Mouse (Mus musculus) spleen, postnatal 36 days (tissue): Measurements from ENCODE around the gene Snx29.
"Not testable (repeated sequence)": the region's sequence is repeated elsewhere in the genome, so short reads cannot be mapped to it uniquely, and the experiment has no call there.

Experiments used
- DNase-seq, 2 experiments: peaks; one replicate each; pipeline ENCODE4 v3.0.0; 2022; ENCODE audit warnings: low spot score in 2 of 2, mixed read lengths in 1 of 2

The Snx29 gene

DNA sequence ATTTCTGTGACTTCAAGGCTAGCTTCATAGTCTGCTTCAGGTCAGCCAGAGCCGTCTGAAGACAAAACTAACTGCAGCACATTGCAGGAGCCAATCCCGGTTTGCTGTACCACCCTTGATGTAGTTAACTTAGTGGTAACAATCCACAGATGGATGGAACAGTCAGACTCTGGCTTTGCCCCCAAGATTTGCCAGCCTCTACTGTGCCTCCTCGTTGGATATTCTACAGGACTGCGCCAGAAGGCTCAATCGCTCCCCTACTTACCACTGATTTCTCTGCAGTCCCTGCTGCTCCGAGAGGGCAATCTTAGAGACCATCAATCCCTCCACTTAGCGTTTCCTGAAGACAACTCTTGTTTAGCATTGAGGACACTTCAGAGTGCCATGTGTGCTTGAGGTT, 208.7 kb downstream of the Snx29 start:
- no peak for DNase-seq

DNA sequence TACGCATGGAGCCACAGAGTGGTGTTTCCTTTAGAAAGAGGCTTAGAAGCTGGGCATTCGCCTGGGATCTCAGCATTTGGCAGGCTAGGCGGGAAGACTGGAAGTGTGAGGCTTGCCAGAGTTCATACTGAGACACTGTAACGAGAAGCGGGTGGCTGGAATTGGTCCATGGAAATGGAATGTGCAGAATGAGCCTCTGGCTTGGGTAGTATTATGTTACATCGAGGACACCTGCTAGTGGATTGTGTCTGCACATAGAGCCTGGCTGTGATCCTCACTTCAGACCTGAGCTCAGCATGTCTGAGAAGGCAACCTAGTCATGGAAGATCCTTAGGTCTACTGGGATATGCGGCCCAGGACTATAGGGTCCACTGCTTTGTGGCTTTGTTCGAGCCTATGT, 209.9 kb downstream of the Snx29 start:
- DNase-seq: no peak

DNA sequence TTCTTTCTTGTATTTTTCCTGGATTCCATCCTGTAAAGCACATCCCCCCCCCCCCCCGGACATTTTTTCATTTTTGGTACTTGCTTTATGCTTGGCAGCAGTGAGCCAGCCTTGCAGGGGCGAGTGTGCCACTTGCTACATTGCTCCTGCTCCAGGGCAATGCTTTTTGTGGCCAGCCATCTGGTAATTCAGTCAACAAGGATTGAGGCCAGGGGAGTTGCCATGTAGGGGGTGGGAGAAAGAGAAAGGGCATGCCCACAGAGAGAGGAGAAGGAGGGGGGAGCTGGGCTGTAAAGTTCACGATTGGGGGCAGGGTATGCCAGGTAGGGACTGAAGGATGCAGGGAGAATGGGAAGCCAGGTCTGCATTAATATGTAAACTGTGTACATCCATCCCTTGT, 210.7 kb downstream of the Snx29 start:
- no peak for DNase-seq

DNA sequence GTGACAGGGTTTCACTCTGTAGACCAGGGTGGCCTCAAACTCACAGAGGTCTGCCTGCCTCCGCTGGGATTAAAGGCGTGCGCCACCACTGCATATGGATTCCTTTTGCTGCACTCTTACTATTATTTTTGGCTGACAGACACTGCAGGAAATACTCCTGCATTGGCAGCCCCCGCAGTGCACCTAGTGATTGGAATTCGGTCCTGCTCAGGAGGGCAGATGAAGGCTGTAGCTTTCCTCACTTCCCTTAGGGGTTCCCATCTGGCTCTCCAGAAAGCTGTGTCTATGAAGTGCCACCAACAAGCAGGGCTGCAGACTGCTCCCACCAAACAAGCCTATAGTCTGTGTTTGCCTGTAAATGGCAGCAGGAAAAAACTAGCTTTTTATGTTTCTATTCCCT, 215.0 kb downstream of the Snx29 start:
- DNase-seq: no peak

DNA sequence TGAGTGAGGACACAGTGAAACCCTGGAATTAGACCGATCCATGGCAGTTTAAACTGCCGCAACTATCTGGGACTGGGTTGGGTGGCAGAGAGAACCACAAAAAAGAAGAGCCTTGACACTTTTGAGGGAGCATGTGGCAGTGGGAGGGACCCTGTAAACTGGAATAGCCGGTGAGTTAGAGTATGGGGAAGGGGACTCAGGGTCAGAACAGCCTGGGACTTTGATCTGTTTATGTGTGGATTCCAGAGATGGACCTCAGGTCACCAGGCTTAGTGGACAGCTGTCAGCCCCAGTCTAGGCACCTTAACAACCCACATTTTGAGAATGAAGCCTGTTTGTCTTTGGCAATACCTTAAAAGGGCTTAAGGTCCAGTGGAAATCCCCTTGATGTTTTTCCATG, 215.5 kb downstream of the Snx29 start:
- DNase-seq: no peak

DNA sequence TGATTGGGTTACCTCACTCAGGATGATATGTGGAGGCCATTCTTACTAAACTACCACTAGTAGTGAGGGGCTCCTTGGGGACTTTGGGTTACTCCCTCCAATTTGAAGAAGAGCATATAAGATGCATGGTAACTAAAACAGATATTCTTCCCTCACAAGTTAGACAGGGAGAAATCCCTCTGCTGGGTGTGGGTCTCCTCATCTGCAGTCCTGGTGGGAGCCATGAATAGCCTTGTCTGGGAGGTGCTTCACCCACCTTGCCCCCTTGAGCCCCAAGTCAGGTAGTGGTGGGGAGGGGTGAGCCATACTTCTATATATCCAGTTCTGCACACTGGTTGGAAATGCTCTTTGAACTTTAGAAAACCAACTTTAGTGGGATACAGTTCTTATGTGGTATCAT, 218.3 kb downstream of the Snx29 start:
- no peak for DNase-seq

DNA sequence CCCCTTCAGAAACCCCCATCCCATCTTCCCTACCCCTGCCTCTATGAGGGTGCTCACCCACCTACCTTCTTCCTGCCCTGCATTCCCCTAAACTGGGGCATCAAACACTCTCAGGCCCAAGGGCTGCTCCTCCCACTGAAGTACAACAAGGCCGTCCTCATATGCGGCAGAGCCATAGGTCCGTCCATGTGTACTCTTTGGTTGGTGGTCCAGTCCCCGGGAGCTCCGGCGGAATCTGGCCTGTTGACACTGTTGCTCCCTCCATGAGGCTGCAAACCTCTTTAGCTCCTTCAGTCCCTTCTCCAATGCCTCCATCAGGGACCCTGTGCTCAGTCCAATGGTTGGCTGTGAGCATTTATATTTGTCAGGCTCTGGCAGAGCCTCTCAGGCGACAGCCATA, 219.1 kb downstream of the Snx29 start:
- no peak for DNase-seq

DNA sequence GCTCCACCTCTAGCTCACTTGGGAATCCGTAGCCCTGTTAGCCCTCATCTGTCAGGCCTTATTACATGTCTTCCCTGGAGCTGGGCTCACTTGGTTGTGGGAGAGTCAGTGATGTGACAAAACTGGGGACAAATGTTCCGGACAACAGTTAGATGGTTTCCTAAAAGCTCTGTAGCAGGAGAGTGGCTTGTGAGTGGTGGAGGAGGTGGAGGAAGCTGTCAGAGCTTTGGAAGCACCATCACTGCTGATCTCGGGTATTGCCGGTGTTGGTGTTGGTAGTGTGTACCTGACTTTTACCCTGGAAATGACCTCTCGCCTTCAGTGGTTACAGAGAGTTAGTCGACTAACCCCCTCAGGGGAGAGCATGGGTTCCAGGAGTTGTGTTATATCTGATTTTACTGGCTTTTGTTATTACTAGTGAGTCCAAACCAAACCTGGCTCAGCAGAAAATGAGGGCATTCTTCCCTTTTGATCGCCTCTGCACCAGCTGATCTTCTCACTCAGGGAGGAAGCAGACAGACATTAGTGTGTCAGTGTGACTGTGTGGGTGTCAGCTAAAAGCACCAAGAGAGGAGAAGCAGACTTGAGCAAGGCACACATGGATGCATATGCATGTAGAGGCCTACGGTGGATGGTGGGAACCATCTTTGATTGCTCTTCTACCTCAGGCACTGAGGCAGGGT, 227.5 kb downstream of the Snx29 start:
- no peak for DNase-seq

DNA sequence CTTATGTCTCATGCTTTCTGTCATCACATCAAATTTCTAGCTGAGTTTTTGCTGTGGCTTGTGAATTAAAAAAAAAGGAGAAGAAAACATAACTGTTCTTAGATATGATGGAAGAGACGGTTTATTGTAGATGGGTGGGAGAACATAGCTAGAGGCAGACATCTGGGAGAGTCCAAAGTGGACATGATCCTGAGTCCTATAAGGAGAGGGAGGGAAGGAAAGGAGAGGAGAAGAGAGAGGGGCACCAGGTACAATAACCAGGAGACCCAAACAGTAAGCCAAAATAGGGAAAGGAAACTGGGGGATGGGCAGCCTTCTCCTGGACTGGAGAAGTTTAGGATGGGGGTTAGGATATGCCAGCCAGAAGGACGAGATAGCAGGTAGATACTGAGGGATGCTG, 239.0 kb downstream of the Snx29 start:
- no peak for DNase-seq

DNA sequence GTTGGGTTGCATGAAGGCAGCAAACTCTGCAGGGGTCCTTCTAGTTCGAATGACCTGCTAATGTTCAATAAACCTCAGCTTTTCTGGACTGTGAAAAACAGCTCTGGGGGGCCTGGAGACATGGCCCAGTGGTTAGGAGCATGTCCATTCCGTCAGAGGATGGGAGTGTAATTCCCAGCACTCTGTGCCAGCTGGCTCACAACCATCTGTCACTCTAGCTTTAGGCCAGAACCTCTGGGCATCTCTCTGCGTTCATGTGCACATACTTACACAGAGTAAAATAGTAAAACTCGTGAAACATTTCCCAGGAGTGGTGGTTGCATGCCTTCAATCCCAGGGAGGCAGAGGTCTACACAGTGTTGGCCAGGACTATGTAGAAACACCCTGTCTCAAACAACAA, 241.1 kb downstream of the Snx29 start:
- no peak for DNase-seq

DNA sequence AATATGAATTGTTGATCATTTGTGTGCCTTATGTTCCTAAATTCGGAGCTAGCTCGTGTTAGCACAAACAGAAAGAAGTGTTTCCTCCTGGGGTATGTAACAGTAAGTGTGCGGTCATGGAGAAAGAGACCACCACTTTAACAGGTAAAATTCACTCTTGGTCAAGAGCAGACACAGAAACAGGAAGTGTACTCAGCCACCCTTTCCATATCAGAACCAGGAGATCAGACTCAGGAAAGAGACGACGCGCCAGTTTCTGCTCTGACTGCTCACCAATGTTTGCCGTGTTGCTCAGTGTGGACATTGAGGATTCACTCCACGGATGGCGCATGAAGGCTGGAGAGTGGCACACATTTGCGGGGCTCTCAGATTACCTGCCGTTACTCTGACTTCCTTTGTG, 242.4 kb downstream of the Snx29 start:
- DNase-seq: no peak

DNA sequence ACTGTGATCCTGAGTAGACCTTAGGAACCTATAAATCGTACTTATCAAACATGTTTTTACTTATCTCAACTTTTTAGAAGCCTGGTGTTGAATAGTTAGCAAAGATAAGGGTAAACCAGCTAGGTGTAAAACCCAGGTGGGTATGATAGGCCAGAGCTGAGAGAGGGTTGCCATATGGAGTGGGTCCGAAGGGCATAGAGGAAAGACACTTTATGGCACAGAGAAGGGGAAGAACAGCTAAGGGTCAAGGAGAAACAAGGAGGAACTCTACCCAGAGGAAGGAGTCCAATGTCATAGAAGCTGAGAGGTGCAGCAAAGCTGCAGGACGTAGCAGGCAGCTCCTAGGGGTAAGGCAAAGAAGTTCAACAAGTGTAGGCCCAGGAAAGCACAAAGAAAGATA, 244.9 kb downstream of the Snx29 start:
- no peak for DNase-seq

DNA sequence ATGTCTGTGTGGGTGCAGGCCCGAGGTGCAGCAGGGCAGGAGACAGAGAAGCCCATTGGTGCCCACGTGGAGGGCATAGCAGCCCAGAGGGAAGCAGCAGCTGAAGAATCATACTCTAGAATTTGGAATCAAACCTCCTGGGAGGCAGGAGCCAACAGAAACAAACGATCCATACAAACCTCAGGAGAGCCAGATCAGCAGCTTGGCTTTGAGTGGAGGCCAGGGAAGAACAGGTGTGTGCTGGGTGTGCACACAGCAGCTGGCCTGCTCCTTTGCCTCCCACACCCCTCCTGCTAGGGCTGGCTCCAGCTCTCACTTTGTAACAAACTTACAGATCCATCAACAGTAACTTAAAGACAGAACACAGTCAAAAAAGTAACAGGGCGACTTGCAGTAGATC, 245.4 kb downstream of the Snx29 start:
- DNase-seq: no peak

DNA sequence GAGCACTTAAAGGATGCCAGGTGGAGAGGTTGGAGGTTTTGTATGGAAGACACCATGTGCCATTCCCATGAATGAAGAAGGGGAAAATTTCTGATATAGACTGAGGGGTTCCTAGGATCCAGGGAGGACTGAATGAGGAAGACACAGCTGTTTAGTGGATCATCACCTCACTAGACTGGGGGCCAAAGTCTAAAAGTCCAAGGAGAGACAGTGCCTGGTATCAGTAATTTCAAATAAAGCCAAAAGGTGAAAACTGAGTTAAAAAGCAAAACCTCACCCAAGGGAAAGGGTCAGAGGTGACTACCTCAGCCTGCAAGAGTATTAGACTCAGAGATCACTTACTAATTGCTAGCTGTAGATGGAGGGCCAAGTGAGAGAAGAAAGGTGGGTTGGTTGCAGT, 245.9 kb downstream of the Snx29 start:
- DNase-seq: no peak

DNA sequence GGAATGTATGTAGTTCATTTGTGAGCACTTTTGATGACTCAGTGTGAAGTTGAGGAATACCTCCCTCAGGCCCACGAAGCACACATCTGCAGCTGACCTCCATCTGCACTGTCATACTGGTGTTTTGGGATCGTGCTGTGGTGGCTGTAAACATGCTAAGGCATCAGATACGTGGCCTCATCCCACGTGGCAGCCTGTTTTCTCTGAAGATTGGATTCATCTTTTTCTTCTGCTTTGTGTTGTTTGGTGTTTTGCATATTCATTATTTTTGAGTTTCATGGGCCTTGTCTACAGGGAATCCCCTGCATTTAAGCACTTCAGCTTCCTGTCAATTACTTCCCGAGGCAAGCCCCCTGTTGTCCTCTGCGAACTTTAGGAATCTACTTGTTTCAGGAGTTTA, 246.4 kb downstream of the Snx29 start:
- DNase-seq: no peak

DNA sequence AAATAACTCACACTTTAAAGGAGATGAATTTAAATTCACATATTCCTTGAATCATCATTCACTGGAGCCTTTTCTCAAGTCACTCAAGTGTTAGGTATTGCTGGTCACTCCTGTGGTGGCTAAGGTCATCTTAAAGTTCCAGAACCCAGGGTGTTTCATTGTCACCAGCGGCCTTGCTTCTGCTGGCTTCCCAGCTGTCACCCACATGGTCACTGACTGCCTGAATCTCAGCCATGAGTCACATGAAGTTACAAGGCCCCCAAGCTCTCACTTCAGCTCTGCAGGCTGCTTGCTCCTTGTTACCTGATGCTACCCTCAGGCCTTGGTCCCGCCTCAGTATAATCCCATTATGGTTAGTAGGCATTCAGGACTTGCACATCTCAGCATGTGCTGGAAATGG, 247.4 kb downstream of the Snx29 start:
- no peak for DNase-seq

DNA sequence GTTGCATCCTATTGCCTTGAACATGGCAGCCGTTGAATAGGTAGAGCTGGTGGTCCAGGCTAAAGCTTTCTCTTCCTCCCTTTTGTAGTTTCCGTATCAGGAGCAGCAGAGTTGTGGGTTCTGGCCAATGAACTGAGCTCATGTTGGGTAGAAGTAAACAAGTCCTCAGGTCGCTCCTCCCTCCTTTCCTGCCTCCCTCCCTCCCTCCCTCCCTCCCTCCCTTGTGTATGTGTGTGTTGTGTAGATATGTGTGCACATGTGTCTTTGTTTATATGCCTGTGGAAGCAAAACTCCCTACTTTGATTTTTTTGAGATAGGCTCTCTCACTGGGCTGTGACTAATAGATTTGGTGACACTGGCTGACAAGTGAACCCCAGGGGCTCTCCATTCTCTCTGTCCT, 251.8 kb downstream of the Snx29 start:
- DNase-seq: no peak

DNA sequence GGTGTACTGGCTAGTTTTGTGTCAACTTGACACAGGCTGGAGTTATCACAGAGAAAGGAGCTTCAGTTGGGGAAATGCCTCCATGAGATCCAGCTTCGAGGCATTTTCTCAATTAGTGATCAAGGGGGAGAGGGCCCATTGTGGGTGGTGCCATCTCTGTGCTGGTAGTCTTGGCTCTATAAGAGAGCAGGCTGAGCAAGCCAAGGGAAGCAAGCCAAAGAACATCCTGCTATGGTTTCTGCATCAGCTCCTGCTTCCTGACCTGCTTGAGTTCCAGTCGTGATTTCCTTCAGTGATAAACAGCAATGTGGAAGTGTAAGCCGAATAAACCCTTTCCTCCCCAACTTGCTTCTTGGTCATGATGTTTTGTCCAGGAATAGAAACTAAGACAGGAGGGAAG, 253.0 kb downstream of the Snx29 start:
- DNase-seq: not testable (repeated sequence)

DNA sequence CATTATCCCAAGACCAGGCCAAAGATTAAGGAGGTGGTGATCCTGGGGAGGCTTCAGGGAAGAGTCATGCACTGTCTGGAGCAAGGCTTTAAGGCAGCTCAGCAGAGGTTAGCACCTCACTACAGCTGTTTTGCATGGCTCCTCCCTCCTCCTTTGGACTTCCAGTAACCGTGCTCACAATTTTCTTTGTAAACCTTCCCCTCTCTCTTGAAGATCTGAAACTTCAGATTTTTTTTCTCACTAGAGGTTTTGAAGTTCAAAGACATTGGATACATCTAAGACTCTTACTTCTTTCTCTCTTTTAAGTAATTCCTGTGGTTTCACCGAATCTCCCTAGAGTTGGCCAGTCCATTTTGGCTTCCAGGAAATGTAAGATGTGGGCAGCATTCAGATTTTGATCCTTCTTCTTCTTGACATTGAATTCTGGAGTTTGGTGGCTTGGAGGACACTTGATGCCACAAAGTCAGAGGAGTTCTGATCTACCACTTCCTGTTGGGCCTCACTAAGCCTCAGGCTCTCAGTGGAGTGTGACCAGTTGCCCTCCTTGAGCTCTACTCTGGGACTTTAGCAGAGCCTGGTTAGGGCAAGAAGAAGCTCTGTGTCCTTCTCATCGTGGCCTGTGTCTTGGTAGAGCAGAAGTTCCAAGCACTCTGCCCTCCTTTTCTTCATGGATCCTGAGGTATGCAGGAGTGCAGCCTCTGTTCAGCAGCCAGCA, 255.0 kb downstream of the Snx29 start:
- peak; percentile 30 to 48 for DNase-seq

DNA sequence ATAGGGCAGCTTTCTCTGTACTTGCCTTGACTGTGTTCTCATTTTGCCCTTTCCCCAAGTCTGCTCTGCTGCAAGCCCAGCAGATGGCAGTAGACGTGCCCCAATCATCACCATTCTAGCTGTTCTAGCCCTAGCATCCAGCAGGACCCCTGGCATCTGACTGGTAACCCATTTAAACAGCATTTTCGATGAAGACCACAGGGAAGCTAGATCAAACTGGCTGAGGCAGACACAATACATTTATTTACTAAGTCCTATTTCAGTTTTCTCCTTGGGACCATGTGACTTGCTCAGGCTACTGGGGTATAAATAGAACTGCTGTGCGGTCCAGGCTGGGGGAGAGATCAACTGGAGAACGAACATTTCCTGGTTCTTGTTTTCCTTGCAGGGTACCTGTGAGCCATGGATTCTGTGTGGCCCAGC, 257.0 kb downstream of the Snx29 start:
- DNase-seq: peak in 1 of 2 experiments; percentile 12

DNA sequence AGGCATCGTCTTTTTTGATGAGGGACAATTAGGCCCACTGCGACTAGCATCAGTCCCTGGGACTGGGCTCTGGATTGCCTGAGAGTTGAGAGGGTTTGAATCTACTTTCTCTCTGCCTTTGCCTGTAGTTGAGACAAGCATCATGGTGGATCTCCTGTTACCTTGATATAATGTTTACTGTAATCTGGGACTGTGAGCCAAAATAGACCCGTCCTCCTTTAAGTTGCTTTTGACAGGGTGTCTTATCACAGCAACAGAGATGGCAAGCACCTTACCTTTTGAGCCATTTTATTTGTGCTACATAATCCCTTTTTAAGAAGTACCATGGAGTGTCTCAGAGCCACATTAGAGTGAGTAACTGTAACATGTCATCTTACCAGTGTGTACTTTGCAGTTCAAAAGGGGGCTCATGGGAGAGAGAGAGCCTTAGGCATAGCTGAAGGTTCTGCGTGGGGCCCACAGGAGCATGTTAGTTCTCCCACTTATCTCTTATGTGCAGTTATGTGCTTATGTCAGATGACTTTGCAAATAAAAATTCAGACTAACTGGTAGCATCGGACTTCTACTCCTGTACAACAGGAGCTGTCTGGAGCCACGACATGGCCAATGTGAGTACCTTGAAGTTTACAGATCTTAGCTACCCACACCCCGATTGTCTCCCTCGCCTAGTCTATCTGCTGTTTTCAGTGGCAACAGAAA, 261.4 kb downstream of the Snx29 start:
- DNase-seq: peak in 1 of 2 experiments; percentile 6

DNA sequence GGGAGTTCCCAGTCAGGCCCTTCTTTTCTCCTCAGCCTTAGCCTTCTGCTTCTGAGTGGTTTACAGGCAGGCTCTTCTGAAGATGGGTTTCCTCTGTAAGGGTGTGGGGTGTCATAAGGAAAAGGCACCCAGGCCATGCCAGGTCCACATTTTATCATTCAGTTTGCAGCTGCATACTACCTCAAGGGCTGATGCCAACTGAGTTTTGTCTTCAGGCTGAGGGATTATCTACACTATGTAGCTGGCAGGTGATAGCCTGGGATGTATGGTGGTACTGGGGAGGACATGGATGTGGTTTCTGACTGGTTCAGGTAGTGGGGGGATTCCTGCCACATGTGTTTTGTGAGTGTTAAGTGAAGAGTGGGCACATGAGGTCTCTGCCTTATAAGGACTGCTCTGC, 266.0 kb downstream of the Snx29 start:
- DNase-seq: no peak

DNA sequence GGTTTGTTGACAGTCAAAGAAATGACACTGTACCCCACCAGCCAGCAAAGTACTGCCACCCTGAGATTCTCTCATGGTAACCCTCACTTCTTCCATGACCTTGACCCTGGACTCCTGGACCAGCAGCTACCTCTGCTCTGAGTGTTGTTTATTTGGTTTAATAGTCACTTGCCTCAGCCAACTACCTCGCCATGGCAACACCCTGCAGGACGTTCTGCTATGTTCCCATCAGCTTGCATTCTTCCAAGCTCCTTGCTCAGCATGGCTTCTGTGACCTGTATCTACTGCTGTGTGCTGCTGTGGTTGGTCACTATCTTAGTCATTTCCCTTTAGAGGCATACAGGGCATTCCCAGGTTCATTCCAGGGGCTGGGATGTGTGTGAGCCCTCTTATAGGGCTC, 266.6 kb downstream of the Snx29 start:
- DNase-seq: no peak
